Mouse (Mus musculus) CH12.LX (cell line): ENCODE results near the gene Vps37b. TPM values are rescaled to one million over a fixed set of nuclear protein-coding genes. Genes with fewer than 3 reads are reported as not detected.

Source experiments
- DNase-seq: peaks from one replicate; pipeline ENCODE4 v3.0.0-alpha.2; 2013; ENCODE audit errors: extremely low read depth
- H3K27ac ChIP-seq: 2 replicates; pipeline ENCODE4 v1.5.1; 2012; ENCODE audit warnings: low read depth, mild to moderate bottlenecking, control low read depth, moderate library complexity; ENCODE audit not compliant: insufficient read depth
- H3K27me3 ChIP-seq: replicated peaks from 2 replicates; pipeline ENCODE3; 2012; ENCODE audit warnings: inconsistent platforms
- H3K36me3 ChIP-seq, 2 experiments: replicated peaks in 1 of 2; 2 replicates each; pipeline versions ENCODE3 to v1.6.1; 2012; ENCODE audit warnings: inconsistent platforms in 1 of 2, low read length in 1 of 2, mild to moderate bottlenecking in 1 of 2, mixed read lengths in 1 of 2, moderate library complexity in 1 of 2; ENCODE audit not compliant: control insufficient read depth in 1 of 2, insufficient read depth in 1 of 2
- H3K4me1 ChIP-seq, 2 experiments: 2 replicates each; pipeline ENCODE4 v1.6.1; 2012; ENCODE audit warnings: inconsistent platforms in 1 of 2, moderate library complexity in 1 of 2; ENCODE audit not compliant: insufficient read depth in 2 of 2, control insufficient read depth in 1 of 2
- H3K4me2 ChIP-seq: 2 replicates; pipeline ENCODE4 v1.6.1; 2012; ENCODE audit warnings: low read depth, mild to moderate bottlenecking, control low read depth; ENCODE audit not compliant: poor library complexity, insufficient read depth, severe bottlenecking
- H3K4me3 ChIP-seq, 3 experiments: fragments of 150-350 bp in 1 of 3; sonication (generic) in 1 of 3; replicated peaks in 1 of 3; 2 replicates each; pipeline versions ENCODE3 to v1.5.1; 2011 to 2012; ENCODE audit warnings: low read depth in 2 of 3, low read length in 2 of 3, mild to moderate bottlenecking in 2 of 3, moderate library complexity in 2 of 3, control low read depth in 1 of 3, improper control_type of control experiment in 1 of 3, inconsistent platforms in 1 of 3, mixed read lengths in 1 of 3; ENCODE audit not compliant: poor library complexity in 1 of 3
- H3K79me2 ChIP-seq: replicated peaks from 2 replicates; pipeline ENCODE4 v1.6.1; 2012; ENCODE audit warnings: mild to moderate bottlenecking, moderate library complexity; ENCODE audit not compliant: control insufficient read depth, poor library complexity, insufficient read depth, severe bottlenecking; ENCODE audit errors: extremely low read depth
- H3K9ac ChIP-seq: 2 replicates; pipeline ENCODE4 v1.6.1; 2012; ENCODE audit warnings: low read depth, mild to moderate bottlenecking, control low read depth, moderate library complexity; ENCODE audit not compliant: insufficient read depth
- H3K9me3 ChIP-seq: replicated peaks from 2 replicates; pipeline ENCODE3; 2012; ENCODE audit warnings: low read length, inconsistent platforms, mixed read lengths
- BHLHE40 ChIP-seq: IDR thresholded peaks from 2 replicates; pipeline ENCODE4 v1.6.1; 2011; ENCODE audit warnings: mild to moderate bottlenecking, low read depth, low read length, improper control_type of control experiment
- CHD2 ChIP-seq: IDR thresholded peaks from 2 replicates; pipeline ENCODE4 v1.6.1; 2011; ENCODE audit warnings: low read length, improper control_type of control experiment
- CTCF ChIP-seq, 2 experiments: IDR thresholded peaks in 1 of 2; conservative IDR thresholded peaks in 1 of 2; 2 replicates each; pipeline ENCODE4 v1.5.1; 2011 to 2012; ENCODE audit warnings: low read depth in 2 of 2, low read length in 2 of 2, improper control_type of control experiment in 1 of 2, inconsistent platforms in 1 of 2, mild to moderate bottlenecking in 1 of 2, moderate library complexity in 1 of 2
- ELF1 ChIP-seq: IDR thresholded peaks from 2 replicates; pipeline ENCODE4 v1.6.1; 2014; ENCODE audit warnings: low read depth, mild to moderate bottlenecking, inconsistent platforms, low read length, improper control_type of control experiment
- ETS1 ChIP-seq: conservative IDR thresholded peaks from 2 replicates; pipeline ENCODE4 v1.6.1; 2012; ENCODE audit warnings: low read depth, mild to moderate bottlenecking, inconsistent platforms, low read length, improper control_type of control experiment, moderate library complexity
- GABPA ChIP-seq: IDR thresholded peaks from 2 replicates; pipeline ENCODE4 v1.6.1; 2012; ENCODE audit warnings: low read depth, low read length, improper control_type of control experiment, inconsistent platforms; ENCODE audit not compliant: insufficient replicate concordance
- IRF4 ChIP-seq: IDR thresholded peaks from 2 replicates; pipeline ENCODE4 v1.6.1; 2014; ENCODE audit warnings: low read depth, mild to moderate bottlenecking, inconsistent platforms, low read length, improper control_type of control experiment
- JUN ChIP-seq: IDR thresholded peaks from 2 replicates; pipeline ENCODE4 v1.6.1; 2011; ENCODE audit warnings: low read depth, mild to moderate bottlenecking, low read length, improper control_type of control experiment, moderate library complexity; ENCODE audit not compliant: insufficient read depth
- JUND ChIP-seq: conservative IDR thresholded peaks from 2 replicates; pipeline ENCODE4 v1.6.1; 2011; ENCODE audit warnings: low read depth, low read length, improper control_type of control experiment
- KAT2A ChIP-seq: IDR thresholded peaks from 2 replicates; pipeline ENCODE4 v1.6.1; 2012; ENCODE audit warnings: low read length, improper control_type of control experiment, inconsistent platforms; ENCODE audit not compliant: insufficient replicate concordance
- MAFK ChIP-seq: IDR thresholded peaks from 2 replicates; pipeline ENCODE4 v1.6.1; 2011; ENCODE audit warnings: low read length, improper control_type of control experiment; ENCODE audit not compliant: insufficient replicate concordance
- MAZ ChIP-seq: IDR thresholded peaks from 2 replicates; pipeline ENCODE4 v1.6.1; 2012; ENCODE audit warnings: low read depth, mild to moderate bottlenecking, inconsistent platforms, low read length, improper control_type of control experiment, moderate library complexity
- MXI1 ChIP-seq: IDR thresholded peaks from 2 replicates; pipeline ENCODE4 v1.6.1; 2011; ENCODE audit warnings: mild to moderate bottlenecking, low read depth, low read length, improper control_type of control experiment
- NELFE ChIP-seq: IDR thresholded peaks from 2 replicates; pipeline ENCODE4 v1.6.1; 2011; ENCODE audit warnings: low read depth, low read length, improper control_type of control experiment
- PAX5 ChIP-seq: IDR thresholded peaks from 2 replicates; pipeline ENCODE4 v1.6.1; 2012; ENCODE audit warnings: low read length, inconsistent platforms, mixed read lengths
- POLR2AphosphoS2 ChIP-seq: IDR thresholded peaks from 2 replicates; pipeline ENCODE4 v1.6.1; 2011; ENCODE audit warnings: low read depth, low read length, improper control_type of control experiment
- SIN3A ChIP-seq: IDR thresholded peaks from 2 replicates; pipeline ENCODE4 v1.6.1; 2012; ENCODE audit warnings: low read length, improper control_type of control experiment, inconsistent platforms
- SMC3 ChIP-seq: IDR thresholded peaks from 2 replicates; pipeline ENCODE4 v1.6.1; 2011; ENCODE audit warnings: low read depth, low read length, improper control_type of control experiment
- TBP ChIP-seq: conservative IDR thresholded peaks from 2 replicates; pipeline ENCODE4 v1.6.1; 2011; ENCODE audit warnings: low read depth, low read length, improper control_type of control experiment
- TCF12 ChIP-seq: IDR thresholded peaks from 2 replicates; pipeline ENCODE4 v1.6.1; 2014; ENCODE audit warnings: low read depth, mild to moderate bottlenecking, inconsistent platforms, low read length, improper control_type of control experiment
- ZC3H11A ChIP-seq: IDR thresholded peaks from 2 replicates; pipeline ENCODE4 v1.6.1; 2012; ENCODE audit warnings: low read depth, mild to moderate bottlenecking, inconsistent platforms, low read length, improper control_type of control experiment
- ZMIZ1 ChIP-seq: IDR thresholded peaks from 2 replicates; pipeline ENCODE4 v1.6.1; 2012; ENCODE audit warnings: low read depth, mild to moderate bottlenecking, inconsistent platforms, low read length, improper control_type of control experiment
- ZNF384 ChIP-seq: IDR thresholded peaks from 2 replicates; pipeline ENCODE4 v1.6.1; 2012; ENCODE audit warnings: low read depth, low read length, improper control_type of control experiment, inconsistent platforms
- dilution Hi-C: fragments of 300-500 bp; cut with MboI; formaldehyde crosslinking; loops from 2 replicates; pipeline ENCODE4 v1.14.3; 2020; ENCODE audit warnings: low sequenced_read_pairs; ENCODE audit not compliant: extremely low pct_unique_long_range_greater_than_20kb, extremely low pct_ligation_motif_present
- in situ Hi-C: fragments of 300-500 bp; cut with MboI; formaldehyde crosslinking; loops from 3 replicates; pipeline ENCODE4 v1.14.3; 2019; ENCODE audit warnings: low sequenced_read_pairs, low pct_ligation_motif_present, low pct_unique_long_range_greater_than_20kb, mixed read lengths
- polyA plus RNA-seq: library from polyadenylated mRNA; unstranded; fragments of >175 nt; gene quantifications from 2 replicates; pipeline ENCODE4 v1.2.1, GENCODE M21; 2012; ENCODE audit warnings: low read depth; ENCODE audit not compliant: insufficient read length
- total RNA-seq, 2 experiments: library from RNA; depleted of rRNA; stranded (reverse); fragments of 300-350 nt in 1 of 2; fragments of >200 nt in 1 of 2; gene quantifications; 2 replicates each; pipeline ENCODE4 v1.2.3; 2012 to 2014

The Vps37b gene
- total and polyA plus RNA-seq, 3 experiments: 8.7 to 23.5 (median 10.2) TPM

DNA sequence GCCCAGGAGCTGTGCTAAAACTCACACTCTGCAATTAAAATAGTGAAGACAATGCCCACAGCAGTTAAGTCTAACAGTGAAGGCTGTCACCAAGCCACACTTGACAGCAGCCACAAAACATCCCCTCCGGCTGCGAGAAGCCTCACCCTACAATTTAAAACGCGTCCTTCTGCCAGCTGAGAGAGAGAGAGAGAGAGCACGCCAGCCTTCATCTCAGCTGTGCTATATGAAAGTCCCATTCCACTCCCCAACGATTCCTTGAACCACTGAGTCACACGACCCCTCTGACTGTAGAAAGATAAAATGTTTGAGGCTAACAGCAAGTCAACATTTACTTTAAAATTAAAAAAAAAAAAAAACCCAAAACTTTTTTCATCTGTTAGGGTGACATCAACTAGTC lies 3.4 kb downstream of the Vps37b start:
- Histone ChIP-seq H3K4me2 (no peak overlapping the region), H3K79me2 (peaks cover 31% of the 10 kb centered on the region), H3K9ac (no peak overlapping the region), H3K27me3 (no peaks in the 10 kb centered on the region), H3K27ac (no peak overlapping the region), H3K4me3 (no peak overlapping the region), H3K4me1 (peaks cover 15 to 63% of the 10 kb centered on the region in 2 experiments), H3K36me3 (peaks cover 3 to 40% of the 10 kb centered on the region in 2 experiments), H3K9me3 (no peaks in the 10 kb centered on the region)
- DNase-seq: no peak
- dilution Hi-C loops (no loop called here), in situ Hi-C loops (no loop called here)
- TF ChIP-seq ELF1 (no peak), ETS1 (no peak), IRF4 (no peak), JUND (no peak), PAX5 (no peak), MAZ (no peak), MXI1 (no peak), JUN (no peak), ZMIZ1 (no peak)

DNA sequence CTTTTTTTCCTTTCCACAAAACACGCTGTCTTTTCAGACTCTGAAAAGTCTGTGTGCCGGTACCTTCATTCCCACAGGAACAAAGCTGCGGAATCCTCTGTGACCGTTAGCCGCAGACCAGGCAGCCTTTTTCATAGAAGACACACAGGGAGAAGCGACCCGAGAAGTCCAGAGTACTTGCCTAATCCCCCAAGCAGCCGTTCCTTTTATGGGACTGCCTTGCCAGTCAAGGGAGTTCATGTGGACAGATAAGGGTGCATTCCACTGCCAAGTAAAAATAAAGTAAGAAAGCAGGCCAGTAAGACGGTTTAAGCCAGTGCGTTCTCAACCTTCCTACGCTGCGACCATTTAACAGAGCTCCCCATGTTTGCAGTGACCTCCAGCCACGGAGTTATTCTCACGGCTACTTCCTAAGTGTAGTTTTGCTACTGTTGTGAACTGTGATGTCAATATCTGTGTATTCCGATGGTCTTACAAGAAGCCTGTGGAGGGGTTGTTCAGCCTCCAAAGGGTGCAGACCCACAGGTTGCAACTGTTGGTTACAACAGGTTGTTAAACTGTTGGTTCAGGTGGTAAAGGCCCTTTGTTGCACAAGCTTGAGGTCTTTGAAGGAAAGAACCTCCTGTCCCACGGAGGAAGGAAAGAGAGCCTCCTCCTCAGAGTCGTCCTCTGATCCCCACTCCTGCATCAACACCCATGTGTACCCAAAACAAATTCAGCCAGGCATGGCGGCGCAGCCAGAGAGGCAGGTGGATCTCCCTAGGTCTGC lies 4.2 kb downstream of the Vps37b start:
- dilution Hi-C loops: no loop called here
- H3K36me3 ChIP-seq: peaks cover 3 to 40% of the 10 kb centered on the region in 2 experiments
- H3K4me1 ChIP-seq: peaks cover 20 to 69% of the 10 kb centered on the region in 2 experiments
- H3K4me2 ChIP-seq: no peak overlapping the region
- in situ Hi-C loops: no loop called here
- no peak overlapping the region for H3K9ac ChIP-seq
- H3K4me3 ChIP-seq: no peak overlapping the region
- H3K9me3 ChIP-seq: no peaks in the 10 kb centered on the region
- no peaks in the 10 kb centered on the region for H3K27me3 ChIP-seq
- H3K27ac ChIP-seq: no peak overlapping the region
- TF ChIP-seq GABPA (no peak), CHD2 (no peak), POLR2AphosphoS2 (no peak), MXI1 (no peak), SMC3 (no peak), SIN3A (no peak), BHLHE40 (no peak), ZC3H11A (no peak), TBP (no peak), TCF12 (no peak), NELFE (no peak), ZNF384 (no peak), MAFK (no peak), KAT2A (no peak), CTCF (conservative IDR thresholded peaks at IDR 0.05 in 1 of 2, IDR thresholded peaks at IDR 0.05 in 1 of 2; ENCODE audit: low read depth in 2 of 2, low read length in 2 of 2) (no peak)
- TF ChIP-seq, all 38 proteins: peak for 0
- no peak for DNase-seq
- peaks cover 31% of the 10 kb centered on the region for H3K79me2 ChIP-seq
